ENCODE assay signal across 9 mouse cellular contexts in the genomic region with DNA sequence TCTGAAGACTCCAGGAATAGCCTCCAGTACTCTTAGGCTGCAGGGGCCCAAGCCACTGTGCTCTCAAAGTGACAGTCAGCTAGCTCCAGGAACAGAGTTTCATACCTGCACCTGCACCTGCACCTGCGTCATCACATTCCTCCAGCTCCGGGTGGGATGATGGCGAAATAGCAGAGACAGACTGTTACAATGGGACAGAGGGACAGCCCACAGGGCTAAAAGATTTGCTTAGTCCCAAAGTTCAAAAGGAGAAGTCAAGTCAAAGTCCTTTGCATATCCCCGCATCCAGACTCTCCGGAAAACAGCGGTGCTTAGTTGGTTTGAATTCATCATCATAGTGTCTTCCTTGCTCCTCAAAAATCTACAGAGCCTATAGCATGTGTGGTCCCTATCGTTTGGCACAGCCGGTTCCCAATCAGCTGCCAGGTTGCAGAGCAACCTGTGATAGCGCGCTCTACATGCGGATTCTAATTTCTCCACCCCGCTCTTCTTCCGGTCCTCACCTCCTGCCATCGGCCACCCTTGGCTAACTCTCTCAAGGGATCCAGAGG. TPM values are rescaled to one million over a fixed set of nuclear protein-coding genes. Genes with fewer than 3 reads are reported as not detected.
DNase-seq lines count a peak whose midpoint lies in the region; ATAC-seq and TF ChIP-seq lines count a peak whose summit lies in the region.
"Had no signal": no experiment of that assay in that cellular context is flagged by ENCODE, and none has a peak within 500 bp of the region (broad histone marks: within the 10 kb centered on the region; RNA-seq: fewer than 3 reads in every experiment).

Slc22a3 (minus strand) TSS at position 51 of the 551 bp plus-strand sequence.

- no peak within 1 kb of the TSS for H3K27ac ChIP-seq in left cerebral cortex, adult 2 months
- H3K27ac ChIP-seq in embryonic facial prominence, embryonic 15.5 days (replicated peaks), result no peak within 1 kb of the TSS
- no peak within 1 kb of the TSS for H3K27ac ChIP-seq in intestine, postnatal 0 days (ENCODE audit: low read depth, low read length)
- H3K27ac ChIP-seq in neural tube, embryonic 12.5 days, result no peak within 1 kb of the TSS

- WGBS in embryonic facial prominence, embryonic 15.5 days, result 8% methylated on average over 14 of the region's 14 CpGs
- WGBS in intestine, postnatal 0 days, result 25% methylated on average over 14 of the region's 14 CpGs
- WGBS in neural tube, embryonic 12.5 days, result 15% methylated on average over 14 of the region's 14 CpGs

- H3K4me2 ChIP-seq in embryonic facial prominence, embryonic 15.5 days (replicated peaks), result peak within 1 kb of the TSS; percentile 58
- H3K4me2 ChIP-seq in intestine, postnatal 0 days (replicated peaks; ENCODE audit: low read depth), result peak within 1 kb of the TSS; percentile 71
- H3K4me2 ChIP-seq in neural tube, embryonic 12.5 days (replicated peaks), result peak within 1 kb of the TSS; percentile 59

- no peak within 1 kb of the TSS; the same call in 1 of the 2 replicates for H3K9ac ChIP-seq in embryonic facial prominence, embryonic 15.5 days
- H3K9ac ChIP-seq in intestine, postnatal 0 days (ENCODE audit: low read depth, low read length), result no peak within 1 kb of the TSS
- no peak within 1 kb of the TSS; the same call in 1 of the 2 replicates for H3K9ac ChIP-seq in neural tube, embryonic 12.5 days

- H3K4me3 ChIP-seq in left cerebral cortex, adult 2 months, result peak within 1 kb of the TSS; percentile 38
- H3K4me3 ChIP-seq in embryonic facial prominence, embryonic 15.5 days (replicated peaks), result peak within 1 kb of the TSS; percentile 37
- peak within 1 kb of the TSS; percentile 38 for H3K4me3 ChIP-seq in intestine, postnatal 0 days (ENCODE audit: low read depth, low read length)
- peak within 1 kb of the TSS; percentile 27 for H3K4me3 ChIP-seq in neural tube, embryonic 12.5 days

- DNase-seq in left cerebral cortex, adult 2 months (ENCODE audit: extremely low spot score in 1 of 2, low spot score in 2 of 2), result no peak
- no peak for DNase-seq in left cerebral cortex, adult 11 months (ENCODE audit: low spot score)
- DNase-seq in embryo, embryonic 9.5 days (ENCODE audit: extremely low spot score), result no peak
- DNase-seq in T-cell, adult 2 months (ENCODE audit: low spot score), result no peak
- DNase-seq in urinary bladder, adult 2 months (ENCODE audit: low spot score), result no peak
- DNase-seq: retina, postnatal 1 day had no signal

- TF ChIP-seq CTCF in left cerebral cortex, adult 2 months (IDR thresholded peaks at IDR 0.05), result no peak
- TF ChIP-seq CTCF in intestine, postnatal 0 days (IDR thresholded peaks at IDR 0.05; ENCODE audit: low read depth), result no peak

- intact Hi-C loops in left cerebral cortex, adult 2 months (cut with DNase I), result no loop called here

- ATAC-seq in embryonic facial prominence, embryonic 15.5 days (ENCODE audit: insufficient number of reproducible peaks, low FRiP score, low TSS enrichment, low read depth), result no peak
- ATAC-seq in intestine, postnatal 0 days, result 0 out of 2 replicates have a peak, but pooled peaks have one; percentile 25
- ATAC-seq in neural tube, embryonic 12.5 days (ENCODE audit: low FRiP score, low read depth), result no peak

- H3K4me1 ChIP-seq in embryonic facial prominence, embryonic 15.5 days, result peaks cover 9% of the 10 kb centered on the region
- no peaks in the 10 kb centered on the region for H3K4me1 ChIP-seq in intestine, postnatal 0 days (replicated peaks; ENCODE audit: control insufficient read depth, insufficient read depth, low read length)
- H3K4me1 ChIP-seq in neural tube, embryonic 12.5 days, result peaks cover 8% of the 10 kb centered on the region; the same call in 1 of the 2 replicates

- H3K36me3 ChIP-seq in embryonic facial prominence, embryonic 15.5 days, result no peaks in the 10 kb centered on the region
- no peaks in the 10 kb centered on the region for H3K36me3 ChIP-seq in intestine, postnatal 0 days (ENCODE audit: control insufficient read depth, insufficient read depth)
- no peaks in the 10 kb centered on the region for H3K36me3 ChIP-seq in neural tube, embryonic 12.5 days

- no peaks in the 10 kb centered on the region for H3K9me3 ChIP-seq in embryonic facial prominence, embryonic 15.5 days (replicated peaks)
- H3K9me3 ChIP-seq in intestine, postnatal 0 days (ENCODE audit: control insufficient read depth), result no peaks in the 10 kb centered on the region
- no peaks in the 10 kb centered on the region for H3K9me3 ChIP-seq in neural tube, embryonic 12.5 days

- peaks cover 58% of the 10 kb centered on the region for H3K27me3 ChIP-seq in embryonic facial prominence, embryonic 15.5 days
- H3K27me3 ChIP-seq in intestine, postnatal 0 days (replicated peaks; ENCODE audit: control insufficient read depth, insufficient read depth, low read length), result peaks cover 35% of the 10 kb centered on the region
- H3K27me3 ChIP-seq in neural tube, embryonic 12.5 days (replicated peaks), result peaks cover 43% of the 10 kb centered on the region

RNA-seq across cellular contexts. Expression of gene Slc22a3, which starts in this region (rescaled TPM):
- 1 to 10 TPM; 1.9 to 2.8 TPM for total RNA-seq in left cerebral cortex, adult 2 months (2021)
- 1.1 and 1.3 TPM in 2 replicates for polyA plus RNA-seq in embryonic facial prominence, embryonic 15.5 days (2015; fragmentation: Nextera tagmentation; extraction: Ambion mirVana)
- polyA plus RNA-seq in intestine, postnatal 0 days (2015; fragmentation: Nextera tagmentation; extraction: Ambion mirVana), result 0.20 and 0.22 TPM in 2 replicates
- polyA plus RNA-seq in neural tube, embryonic 12.5 days (2016; fragmentation: Nextera tagmentation; extraction: Ambion mirVana), result 0.26 and 0.30 TPM in 2 replicates
- 0.74 and 1.1 TPM in 2 replicates for polyA plus RNA-seq in urinary bladder, adult 2 months (2012; rRNA removed)

Comparison
In these comparisons a context has a peak if more than half of its experiments do, and no peak if none do; other contexts are left out.
1. Peak in ATAC-seq, H3K4me3 ChIP-seq and H3K4me2 ChIP-seq in intestine, postnatal 0 days; RNA of the gene not detected or under 1 TPM.